Mouse (Mus musculus) lung, embryonic 14.5 days (tissue): ENCODE data around the gene 1700007K13Rik. TPM values are rescaled to one million over a fixed set of nuclear protein-coding genes. Genes with fewer than 3 reads are reported as not detected.
"Not testable (repeated sequence)": the region's sequence is repeated elsewhere in the genome, so short reads cannot be mapped to it uniquely, and the experiment has no call there.

ENCODE experiments used
- ATAC-seq: fragments of 200-750 bp; cut with Nextera tagmentation; 2 replicates; pipeline ENCODE4 v1.8.0; 2017; ENCODE audit warnings: mild to moderate bottlenecking, moderate TSS enrichment, moderate library complexity; ENCODE audit not compliant: insufficient read depth
- DNase-seq: peaks from one replicate; pipeline ENCODE4 v3.0.0-alpha.2; 2015
- H3K27ac ChIP-seq: fragments of 300-500 bp; sonication (generic); 2 replicates; pipeline ENCODE4 v1.5.1; 2014; ENCODE audit warnings: low read depth, mild to moderate bottlenecking, moderate library complexity
- H3K27me3 ChIP-seq: fragments of 300-500 bp; sonication (generic); 2 replicates; pipeline ENCODE4 v1.6.1; 2014; ENCODE audit warnings: low read length, control low read depth; ENCODE audit not compliant: insufficient read depth
- H3K36me3 ChIP-seq: fragments of 300-500 bp; sonication (generic); 2 replicates; pipeline ENCODE4 v1.6.1; 2014; ENCODE audit warnings: control low read depth; ENCODE audit not compliant: insufficient read depth
- H3K4me1 ChIP-seq: fragments of 300-500 bp; sonication (generic); 2 replicates; pipeline ENCODE4 v1.6.1; 2014; ENCODE audit warnings: antibody characterized with exemption, control low read depth; ENCODE audit not compliant: insufficient read depth
- H3K4me2 ChIP-seq: fragments of 300-500 bp; sonication (generic); 2 replicates; pipeline ENCODE4 v1.6.1; 2014; ENCODE audit warnings: mild to moderate bottlenecking
- H3K4me3 ChIP-seq: fragments of 300-500 bp; sonication (generic); 2 replicates; pipeline ENCODE4 v1.5.1; 2014; ENCODE audit warnings: low read depth, low read length
- H3K9ac ChIP-seq: fragments of 300-500 bp; sonication (generic); 2 replicates; pipeline ENCODE4 v1.6.1; 2014
- H3K9me3 ChIP-seq: fragments of 300-500 bp; sonication (generic); 2 replicates; pipeline ENCODE4 v1.6.1; 2016; ENCODE audit warnings: low read depth, low read length, control low read depth
- CTCF ChIP-seq: IDR thresholded peaks from 2 replicates; pipeline ENCODE4 v1.5.1; 2016; ENCODE audit warnings: antibody characterized with exemption, low read depth
- WGBS: fragments of 180-500 bp; shearing (Covaris S2); extraction: QIAGEN DNeasy Blood & Tissue Kit; methylation state at CpG from one replicate; pipeline ENCODE4 v1.1.7; 2014; 5-methylcytosine and 5-hydroxymethylcytosine counted together
- polyA plus RNA-seq: library from polyadenylated mRNA; unstranded; fragments of >200 nt; fragmentation: Nextera tagmentation; extraction: Ambion mirVana; gene quantifications from 2 replicates; pipeline ENCODE4 v1.2.1, GENCODE M21; 2014

Gene 1700007K13Rik
- polyA plus RNA-seq = 1.3 TPM in 1 of 2 replicates, not detected in the other

GRCm38 (mm10) chr2:28465836-28466518 lies at the start of gene 1700007K13Rik:
1700007K13Rik (minus strand) TSS chr2:28466332.
- H3K9me3 ChIP-seq = no peaks in the 10 kb centered on the region
- 3% methylated on average over 25 of the region's 25 CpGs for WGBS
- TF ChIP-seq CTCF = no peak
- H3K27ac ChIP-seq = no peak within 1 kb of the TSS
- H3K9ac ChIP-seq = 0 out of 2 replicates have a peak within 1 kb of the TSS, but pooled peaks have one; percentile 34
- H3K4me1 ChIP-seq = peaks cover 3% of the 10 kb centered on the region; the same call in 1 of the 2 replicates
- H3K27me3 ChIP-seq = no peaks in the 10 kb centered on the region
- ATAC-seq = peak; percentile 52; the same call in 1 of the 2 replicates
- peak within 1 kb of the TSS; percentile 20 for H3K4me3 ChIP-seq
- peak; percentile 75 for DNase-seq
- H3K4me2 ChIP-seq = peak within 1 kb of the TSS; percentile 57
- H3K36me3 ChIP-seq = peaks cover 21% of the 10 kb centered on the region

DNA sequence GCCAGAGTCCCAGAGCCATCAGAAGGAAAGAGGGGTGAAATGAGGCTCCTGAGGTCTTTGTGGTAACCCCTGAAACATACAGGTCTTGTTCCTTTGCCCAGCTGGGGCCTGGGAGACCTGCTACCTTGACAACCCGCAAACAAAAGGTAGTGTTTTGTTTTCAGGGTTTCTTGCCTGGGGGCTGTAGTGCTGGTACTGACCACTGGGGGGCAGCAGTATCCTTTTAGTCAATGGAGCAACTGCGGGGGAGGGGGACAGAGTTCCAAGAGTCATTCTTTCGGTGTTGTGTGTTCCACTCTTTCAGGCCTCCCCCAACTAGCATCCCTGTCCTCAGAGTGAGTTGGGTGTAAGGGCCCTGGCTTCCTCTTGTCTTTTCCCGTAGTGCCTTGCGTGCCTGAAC lies 48.4 kb upstream of the 1700007K13Rik start:
- DNase-seq (peak; percentile 93), ATAC-seq (no peak; the same call in 1 of the 2 replicates)
- 12% methylated on average over 5 of the region's 5 CpGs for WGBS
- Histone ChIP-seq H3K4me2 (peak overlapping the region; percentile 98), H3K36me3 (no peaks in the 10 kb centered on the region), H3K4me1 (peaks cover 6% of the 10 kb centered on the region; the same call in 1 of the 2 replicates), H3K27ac (no peak overlapping the region), H3K27me3 (no peaks in the 10 kb centered on the region), H3K4me3 (peak overlapping the region; percentile 70), H3K9me3 (no peaks in the 10 kb centered on the region), H3K9ac (peak overlapping the region; percentile 77; the same call in 1 of the 2 replicates)
- TF ChIP-seq CTCF = peak; percentile 95

GRCm38 (mm10) chr2:28513431-28514370 lies 47.6 kb upstream of the 1700007K13Rik start:
- peaks cover 6% of the 10 kb centered on the region; the same call in 1 of the 2 replicates for H3K4me1 ChIP-seq
- no peaks in the 10 kb centered on the region for H3K36me3 ChIP-seq
- peak overlapping the region; percentile 98 for H3K4me2 ChIP-seq
- ATAC-seq (peak; percentile 48), DNase-seq (peak; percentile 51)
- peak overlapping the region; percentile 72 for H3K27ac ChIP-seq
- 4% methylated on average over 42 of the region's 47 CpGs for WGBS
- no peak for TF ChIP-seq CTCF
- H3K4me3 ChIP-seq = peak overlapping the region; percentile 70
- no peaks in the 10 kb centered on the region for H3K27me3 ChIP-seq
- peak overlapping the region; percentile 77 for H3K9ac ChIP-seq
- no peaks in the 10 kb centered on the region for H3K9me3 ChIP-seq

DNA sequence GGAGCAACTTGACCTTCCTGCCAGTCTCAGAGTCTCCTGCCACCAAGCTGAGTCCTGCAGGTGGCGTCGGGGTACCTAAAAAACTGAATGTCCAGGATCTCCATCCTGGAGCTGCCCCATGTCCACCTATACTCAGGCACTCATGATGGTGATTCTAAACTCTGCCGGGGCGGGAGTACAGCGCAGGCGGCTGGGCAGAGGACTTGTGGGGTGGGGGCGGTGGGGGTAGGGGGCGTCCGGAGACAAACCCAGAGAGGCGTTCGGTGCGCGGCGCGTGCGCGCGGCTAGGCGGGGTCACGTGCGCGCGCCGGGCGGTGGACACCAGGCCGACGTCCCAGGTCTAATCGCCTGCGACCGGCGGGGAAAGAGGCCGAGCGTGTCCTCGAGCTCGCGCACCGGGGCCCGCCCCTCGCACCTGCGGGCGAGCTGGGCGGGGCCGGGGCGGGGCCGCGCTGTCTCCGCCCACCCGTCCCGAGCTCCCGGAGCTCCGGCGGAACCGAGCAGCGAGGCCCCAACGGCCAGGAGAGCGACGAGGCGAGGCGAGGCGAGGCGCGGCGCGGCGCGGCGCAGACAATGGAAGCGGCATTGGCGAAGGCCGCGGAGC lies 46.8 kb upstream of the 1700007K13Rik start, which contains the start of gene Ralgds:
Gene Ralgds, plus strand, starts transcription at position 328 of the 604 bp plus-strand sequence.
- Histone ChIP-seq H3K36me3 (no peaks in the 10 kb centered on the region), H3K9ac (peak within 1 kb of the TSS; percentile 77), H3K4me1 (peaks cover 6% of the 10 kb centered on the region; the same call in 1 of the 2 replicates), H3K9me3 (no peaks in the 10 kb centered on the region), H3K27ac (peak within 1 kb of the TSS; percentile 72), H3K27me3 (no peaks in the 10 kb centered on the region), H3K4me2 (peak within 1 kb of the TSS; percentile 98), H3K4me3 (peak within 1 kb of the TSS; percentile 70)
- under 1% methylated on average over 67 of the region's 71 CpGs for WGBS
- DNase-seq (peak; percentile 75), ATAC-seq (peak; percentile 74)
- peak; percentile 26; the same call in 1 of the 2 replicates for TF ChIP-seq CTCF

GRCm38 (mm10) chr2:28511600-28511999 lies 45.5 kb upstream of the 1700007K13Rik start:
- not testable (repeated sequence) for H3K27me3 ChIP-seq, H3K36me3 ChIP-seq, DNase-seq, H3K27ac ChIP-seq, ATAC-seq, H3K9ac ChIP-seq, H3K4me1 ChIP-seq, H3K9me3 ChIP-seq, H3K4me2 ChIP-seq, H3K4me3 ChIP-seq
- TF ChIP-seq CTCF = peak; percentile 31; the same call in 1 of the 2 replicates
- 43% methylated on average over 5 of the region's 5 CpGs for WGBS

- H3K4me3 ChIP-seq = no peak overlapping the region
- 83% methylated on average over 6 of the region's 6 CpGs for WGBS
- DNase-seq (no peak), ATAC-seq (no peak)
- H3K4me1 ChIP-seq = no peaks in the 10 kb centered on the region
- no peak overlapping the region for H3K9ac ChIP-seq
- no peak overlapping the region for H3K4me2 ChIP-seq
- TF ChIP-seq CTCF = no peak
- H3K9me3 ChIP-seq = no peaks in the 10 kb centered on the region
- H3K27ac ChIP-seq = no peak overlapping the region
- no peaks in the 10 kb centered on the region for H3K27me3 ChIP-seq
- no peaks in the 10 kb centered on the region for H3K36me3 ChIP-seq
These were observed 40.2 kb upstream of the 1700007K13Rik start for GRCm38 (mm10) chr2:28506291-28506690.
